Mouse (Mus musculus) kidney, adult 2 months (tissue): ENCODE results near the gene Plvap. TPM values are rescaled to one million over a fixed set of nuclear protein-coding genes. Genes with fewer than 3 reads are reported as not detected.

Source experiments
- DNase-seq: peaks from one replicate; pipeline ENCODE4 v3.0.0; 2021
- H3K27ac ChIP-seq: fragments of 200-500 bp; 2 replicates; pipeline ENCODE4 v1.5.1; 2012; ENCODE audit warnings: low read depth, low read length, control low read depth, inconsistent platforms; ENCODE audit not compliant: insufficient read depth
- H3K27me3 ChIP-seq: fragments of 200-500 bp; replicated peaks from 2 replicates; pipeline ENCODE4 v1.6.1; 2012; ENCODE audit warnings: mild to moderate bottlenecking, moderate library complexity, low read length, inconsistent platforms; ENCODE audit not compliant: control insufficient read depth, insufficient read depth
- H3K36me3 ChIP-seq: fragments of 200-500 bp; 2 replicates; pipeline ENCODE4 v1.6.1; 2012; ENCODE audit warnings: mild to moderate bottlenecking, moderate library complexity, low read length, inconsistent platforms; ENCODE audit not compliant: control insufficient read depth, insufficient read depth
- H3K4me1 ChIP-seq: fragments of 200-500 bp; 2 replicates; pipeline ENCODE4 v1.6.1; 2011; ENCODE audit warnings: low read length; ENCODE audit not compliant: control insufficient read depth, insufficient read depth
- H3K4me3 ChIP-seq: fragments of 200-500 bp; 2 replicates; pipeline ENCODE4 v1.5.1; 2011; ENCODE audit warnings: mild to moderate bottlenecking, low read depth, low read length, control low read depth; ENCODE audit not compliant: insufficient read depth
- CTCF ChIP-seq: fragments of 200-500 bp; conservative IDR thresholded peaks from 2 replicates; pipeline ENCODE4 v1.5.1; 2011; ENCODE audit warnings: low read depth, mild to moderate bottlenecking, control low read depth, low read length, moderate library complexity, mixed read lengths; ENCODE audit not compliant: insufficient read depth, insufficient read length
- POLR2A ChIP-seq: fragments of 200-500 bp; IDR thresholded peaks from one replicate; pipeline ENCODE4 v1.6.1; 2011; ENCODE audit warnings: low read depth, low read length, control low read depth
- WGBS: fragments of 180-500 bp; shearing (Covaris S2); methylation state at CpG from one replicate; pipeline ENCODE4 v1.1.7; 2018; 5-methylcytosine and 5-hydroxymethylcytosine counted together
- polyA plus RNA-seq: library from polyadenylated mRNA; depleted of rRNA; stranded (reverse); fragments of >200 nt; gene quantifications from 2 replicates; pipeline ENCODE4 v1.2.3, GENCODE M21; 2012

The Plvap gene
- polyA plus RNA-seq, 1 experiment: 502 TPM

- Histone ChIP-seq H3K4me3 (no peak overlapping the region), H3K4me1 (no peaks in the 10 kb centered on the region), H3K27me3 (no peaks in the 10 kb centered on the region), H3K36me3 (no peaks in the 10 kb centered on the region), H3K27ac (no peak overlapping the region)
- WGBS: 81% methylated on average over 6 of the region's 6 CpGs
- TF ChIP-seq CTCF: no peak
- TF ChIP-seq POLR2A: no peak
- no peak for DNase-seq
These were observed 42.4 kb upstream of the Plvap start for GRCm38 (mm10) chr8:71554001-71554400.

- TF ChIP-seq CTCF (no peak), POLR2A (no peak)
- H3K4me3 ChIP-seq: no peak overlapping the region
- DNase-seq: peak; percentile 32
- 35% methylated on average over 6 of the region's 6 CpGs for WGBS
- no peaks in the 10 kb centered on the region; the same call in 1 of the 2 replicates for H3K36me3 ChIP-seq
- peak overlapping the region; percentile 61; the same call in 1 of the 2 replicates for H3K27ac ChIP-seq
- no peaks in the 10 kb centered on the region for H3K4me1 ChIP-seq
- H3K27me3 ChIP-seq: no peaks in the 10 kb centered on the region
These were observed 41.2 kb upstream of the Plvap start for GRCm38 (mm10) chr8:71552770-71553169.

- 70% methylated on average over 7 of the region's 7 CpGs for WGBS
- DNase-seq: no peak
- H3K27me3 ChIP-seq: no peaks in the 10 kb centered on the region
- TF ChIP-seq CTCF (no peak), POLR2A (no peak)
- H3K4me3 ChIP-seq: no peak overlapping the region
- no peaks in the 10 kb centered on the region for H3K4me1 ChIP-seq
- H3K27ac ChIP-seq: no peak overlapping the region
- H3K36me3 ChIP-seq: no peaks in the 10 kb centered on the region; the same call in none of the 2 replicates
These were observed 39.2 kb upstream of the Plvap start for GRCm38 (mm10) chr8:71550754-71551153.

GRCm38 (mm10) chr8:71547590-71547989, 36.0 kb upstream of the Plvap start:
- no peak overlapping the region for H3K27ac ChIP-seq

GRCm38 (mm10) chr8:71545053-71545452, 33.5 kb upstream of the Plvap start:
- WGBS: 93% methylated on average over 11 of the region's 11 CpGs
- H3K27ac ChIP-seq: no peak overlapping the region
- no peaks in the 10 kb centered on the region for H3K27me3 ChIP-seq
- H3K36me3 ChIP-seq: peaks cover 1% of the 10 kb centered on the region
- H3K4me1 ChIP-seq: peaks cover 8% of the 10 kb centered on the region; the same call in 1 of the 2 replicates
- no peak overlapping the region for H3K4me3 ChIP-seq
- no peak for DNase-seq
- TF ChIP-seq POLR2A (no peak), CTCF (no peak)

More at GRCm38 (mm10) chr8:71547590-71547989, 36.0 kb upstream of the Plvap start:
- Histone ChIP-seq H3K4me1 (peaks cover 8% of the 10 kb centered on the region; the same call in 1 of the 2 replicates), H3K36me3 (peaks cover 1% of the 10 kb centered on the region), H3K27me3 (no peaks in the 10 kb centered on the region), H3K4me3 (no peak overlapping the region)
- 90% methylated on average over 7 of the region's 7 CpGs for WGBS
- no peak for DNase-seq
- TF ChIP-seq POLR2A (no peak), CTCF (no peak)

GRCm38 (mm10) chr8:71543755-71544154, 32.2 kb upstream of the Plvap start:
- Histone ChIP-seq H3K27me3 (no peaks in the 10 kb centered on the region), H3K4me3 (peak overlapping the region; percentile 72), H3K27ac (no peak overlapping the region), H3K36me3 (peaks cover 1% of the 10 kb centered on the region), H3K4me1 (peaks cover 8% of the 10 kb centered on the region; the same call in 1 of the 2 replicates)
- DNase-seq: no peak
- TF ChIP-seq POLR2A (no peak), CTCF (no peak)
- 70% methylated on average over 9 of the region's 9 CpGs for WGBS

GRCm38 (mm10) chr8:71542632-71543343, 31.2 kb upstream of the Plvap start, which contains the start of gene Mvb12a:
Gene Mvb12a, plus strand, starts transcription at chr8:71542922.
- peak; percentile 28 for TF ChIP-seq POLR2A
- TF ChIP-seq CTCF: no peak
- Histone ChIP-seq H3K36me3 (peaks cover 1% of the 10 kb centered on the region; the same call in 1 of the 2 replicates), H3K27ac (peak within 1 kb of the TSS; percentile 85), H3K27me3 (no peaks in the 10 kb centered on the region), H3K4me3 (peak within 1 kb of the TSS; percentile 72), H3K4me1 (peaks cover 12% of the 10 kb centered on the region; the same call in 1 of the 2 replicates)
- WGBS: 1% methylated on average over 54 of the region's 55 CpGs
- peak; percentile 100 for DNase-seq
